Mouse (Mus musculus) right cerebral cortex, adult 2 months (tissue): ENCODE results near the gene Map4k2.

Experiments
- DNase-seq, 2 experiments: peaks; one replicate each; pipeline ENCODE4 v3.0.0; 2021 to 2022; ENCODE audit warnings: low spot score in 2 of 2

Map4k2 gene

GRCm38 (mm10) chr19:6315573-6315972, 25.4 kb upstream of the Map4k2 start:
- DNase-seq = no peak

- no peak for DNase-seq
These were observed 22.8 kb upstream of the Map4k2 start for GRCm38 (mm10) chr19:6318145-6318544.

DNA sequence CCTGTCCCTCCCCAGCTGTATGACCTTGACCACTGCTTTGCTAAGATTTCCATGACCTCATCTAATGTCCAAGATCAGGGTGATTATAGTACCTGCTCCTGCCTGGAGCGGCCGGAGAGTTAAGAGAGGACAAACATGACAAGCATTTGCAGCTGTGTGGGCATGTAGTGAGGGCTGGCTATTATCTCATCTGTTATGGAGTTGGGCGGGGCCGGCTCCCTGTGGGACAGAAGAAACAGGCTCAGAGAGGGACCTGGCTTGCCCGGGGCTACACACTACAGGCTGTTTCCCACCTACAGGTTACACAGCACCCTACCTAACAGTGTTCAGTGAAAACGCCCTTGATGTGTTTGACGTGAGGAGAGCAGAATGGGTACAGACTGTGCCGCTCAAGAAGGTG, 19.6 kb upstream of the Map4k2 start:
- DNase-seq = no peak

DNA sequence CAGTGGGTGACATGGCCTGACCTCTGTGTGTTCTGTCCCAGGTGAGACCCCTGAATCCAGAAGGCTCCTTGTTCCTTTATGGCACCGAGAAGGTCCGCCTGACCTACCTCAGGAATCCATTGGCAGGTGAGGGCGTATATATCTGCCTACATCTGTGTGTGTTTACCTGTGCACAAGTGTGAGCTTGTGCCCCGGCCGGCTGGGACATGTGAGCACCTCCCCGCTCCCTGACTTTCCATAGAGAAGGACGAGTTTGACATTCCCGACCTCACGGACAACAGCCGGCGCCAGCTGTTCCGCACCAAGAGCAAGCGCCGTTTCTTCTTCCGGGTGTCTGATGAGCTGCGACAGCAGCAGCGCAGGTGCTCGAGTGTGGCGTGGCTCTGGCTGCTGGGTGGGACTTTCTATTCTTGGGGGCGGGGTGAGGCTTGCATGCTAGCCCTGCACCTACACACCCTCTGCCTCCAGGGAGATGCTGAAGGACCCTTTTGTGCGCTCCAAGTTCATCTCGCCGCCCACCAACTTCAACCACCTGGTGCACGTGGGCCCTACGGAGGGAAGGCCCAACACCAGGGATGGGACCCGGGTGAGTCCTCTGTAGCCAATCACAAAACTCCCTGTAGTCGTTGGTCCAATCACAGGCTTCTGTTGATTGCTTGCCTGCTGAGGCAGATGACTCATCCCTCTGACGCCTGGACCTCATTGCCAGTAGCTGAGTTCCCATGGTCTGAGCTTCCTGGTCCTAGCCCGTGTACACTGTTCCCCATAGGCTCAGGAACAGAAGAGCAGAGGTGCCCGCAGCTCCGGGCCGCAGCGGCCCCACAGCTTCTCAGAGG, 18.9 kb upstream of the Map4k2 start:
- DNase-seq = no peak

GRCm38 (mm10) chr19:6324751-6325150, 16.2 kb upstream of the Map4k2 start:
- no peak for DNase-seq

DNA sequence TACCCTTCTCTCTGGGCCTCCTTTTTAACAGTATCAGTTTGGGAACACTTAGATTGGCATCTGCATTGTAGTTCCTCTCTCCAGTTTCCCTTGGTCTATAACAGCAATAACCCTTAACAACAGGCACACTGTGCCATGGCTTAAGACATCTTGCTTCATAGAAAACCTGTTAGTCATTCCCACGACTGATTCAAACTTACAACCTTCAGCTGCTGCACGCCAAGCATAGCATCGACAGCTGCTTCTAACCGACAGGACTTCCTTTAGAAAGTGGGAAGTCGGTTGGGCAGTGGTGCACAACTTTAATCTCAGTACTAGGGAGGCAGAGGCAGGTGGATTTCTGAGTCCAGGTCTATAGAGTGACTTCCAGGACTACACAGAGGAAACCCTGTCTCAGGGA, 9.8 kb upstream of the Map4k2 start:
- DNase-seq = no peak

- peak; percentile 47 to 62 for DNase-seq
These were observed 9.0 kb upstream of the Map4k2 start for GRCm38 (mm10) chr19:6331719-6332516.

GRCm38 (mm10) chr19:6333761-6334595, 7.0 kb upstream of the Map4k2 start:
- DNase-seq = no peak

GRCm38 (mm10) chr19:6334673-6335457, 6.1 kb upstream of the Map4k2 start, which contains the start of gene Men1:
Men1 (plus strand) TSS chr19:6334979.
- DNase-seq = peak; percentile 97

DNA sequence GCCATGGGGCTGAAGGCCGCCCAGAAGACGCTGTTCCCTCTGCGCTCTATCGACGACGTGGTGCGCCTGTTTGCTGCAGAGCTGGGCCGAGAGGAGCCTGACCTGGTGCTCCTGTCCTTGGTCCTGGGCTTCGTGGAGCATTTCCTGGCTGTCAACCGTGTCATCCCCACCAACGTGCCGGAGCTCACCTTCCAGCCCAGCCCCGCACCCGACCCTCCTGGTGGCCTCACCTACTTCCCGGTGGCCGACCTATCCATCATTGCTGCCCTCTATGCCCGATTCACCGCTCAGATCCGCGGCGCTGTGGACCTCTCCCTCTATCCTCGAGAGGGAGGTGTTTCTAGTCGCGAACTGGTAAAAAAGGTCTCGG, 5.5 kb upstream of the Map4k2 start:
- peak in 1 of 2 experiments; percentile 30 for DNase-seq

DNA sequence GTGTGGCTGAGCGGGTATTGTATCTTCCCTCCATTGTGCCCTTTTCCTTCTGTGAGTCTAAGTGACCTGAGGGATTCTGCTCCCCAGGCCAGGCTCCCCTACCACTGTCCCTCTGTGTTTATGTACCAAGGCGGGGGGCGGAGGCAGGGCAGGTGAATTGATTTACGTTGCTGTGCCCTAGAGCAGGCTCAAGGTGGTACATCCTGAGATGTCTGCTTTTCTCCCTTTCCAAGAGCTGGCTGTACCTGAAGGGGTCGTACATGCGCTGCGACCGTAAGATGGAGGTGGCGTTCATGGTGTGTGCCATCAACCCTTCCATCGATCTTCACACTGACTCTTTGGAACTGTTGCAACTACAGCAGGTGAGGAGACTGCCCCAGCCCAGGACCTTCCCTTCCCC, 4.0 kb upstream of the Map4k2 start:
- no peak for DNase-seq

GRCm38 (mm10) chr19:6338171-6338570, 2.8 kb upstream of the Map4k2 start:
- no peak for DNase-seq

- no peak for DNase-seq
These were observed 2.2 kb upstream of the Map4k2 start for GRCm38 (mm10) chr19:6338716-6339115.

DNA sequence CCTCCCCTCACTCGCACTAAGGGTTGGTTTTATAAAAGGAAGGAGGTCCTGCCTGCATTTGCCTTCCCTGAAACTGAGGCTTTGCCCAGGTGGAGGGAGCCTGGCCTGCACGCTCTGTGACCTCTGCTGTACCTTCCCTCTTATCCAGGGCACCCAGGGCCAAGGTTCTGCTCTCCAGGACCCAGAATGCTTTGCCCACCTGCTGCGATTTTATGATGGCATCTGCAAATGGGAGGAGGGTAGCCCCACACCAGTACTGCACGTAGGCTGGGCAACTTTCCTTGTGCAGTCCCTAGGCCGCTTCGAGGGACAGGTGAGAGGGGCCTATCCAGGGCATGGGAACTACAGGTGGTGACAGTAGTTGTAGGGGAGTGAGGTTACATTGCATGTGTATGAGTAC, 1.7 kb upstream of the Map4k2 start:
- no peak for DNase-seq

DNA sequence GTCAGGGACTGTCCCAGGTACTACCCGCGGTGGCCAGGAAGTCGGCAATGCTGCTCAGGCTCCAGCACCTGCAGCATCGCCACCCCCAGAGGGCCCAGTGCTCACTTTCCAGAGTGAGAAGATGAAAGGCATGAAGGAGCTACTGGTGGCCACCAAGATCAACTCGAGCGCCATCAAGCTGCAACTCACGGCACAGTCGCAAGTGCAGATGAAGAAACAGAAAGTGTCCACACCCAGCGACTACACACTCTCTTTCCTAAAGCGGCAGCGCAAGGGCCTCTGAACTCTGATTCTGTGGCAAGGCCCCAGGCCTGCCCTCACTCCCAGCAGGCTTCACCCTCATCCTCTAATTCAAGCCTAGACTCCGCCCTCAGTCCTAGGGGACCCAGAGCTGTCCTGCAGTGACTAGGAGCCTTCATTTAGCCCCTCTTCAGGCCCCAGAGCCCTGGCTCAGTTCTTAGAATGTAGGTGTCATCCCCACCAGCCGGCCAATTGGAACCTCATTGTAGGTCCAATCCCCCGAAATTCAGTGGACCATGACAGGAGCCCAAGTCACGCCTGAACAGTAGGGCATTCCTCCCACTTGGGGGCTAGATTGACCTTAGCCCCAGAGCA, 938 bp upstream of the Map4k2 start:
- no peak for DNase-seq

GRCm38 (mm10) chr19:6341453-6342077, 630 bp downstream of the Map4k2 start:
- DNase-seq = no peak

GRCm38 (mm10) chr19:6342276-6342933, 1.5 kb downstream of the Map4k2 start:
- DNase-seq = no peak

DNA sequence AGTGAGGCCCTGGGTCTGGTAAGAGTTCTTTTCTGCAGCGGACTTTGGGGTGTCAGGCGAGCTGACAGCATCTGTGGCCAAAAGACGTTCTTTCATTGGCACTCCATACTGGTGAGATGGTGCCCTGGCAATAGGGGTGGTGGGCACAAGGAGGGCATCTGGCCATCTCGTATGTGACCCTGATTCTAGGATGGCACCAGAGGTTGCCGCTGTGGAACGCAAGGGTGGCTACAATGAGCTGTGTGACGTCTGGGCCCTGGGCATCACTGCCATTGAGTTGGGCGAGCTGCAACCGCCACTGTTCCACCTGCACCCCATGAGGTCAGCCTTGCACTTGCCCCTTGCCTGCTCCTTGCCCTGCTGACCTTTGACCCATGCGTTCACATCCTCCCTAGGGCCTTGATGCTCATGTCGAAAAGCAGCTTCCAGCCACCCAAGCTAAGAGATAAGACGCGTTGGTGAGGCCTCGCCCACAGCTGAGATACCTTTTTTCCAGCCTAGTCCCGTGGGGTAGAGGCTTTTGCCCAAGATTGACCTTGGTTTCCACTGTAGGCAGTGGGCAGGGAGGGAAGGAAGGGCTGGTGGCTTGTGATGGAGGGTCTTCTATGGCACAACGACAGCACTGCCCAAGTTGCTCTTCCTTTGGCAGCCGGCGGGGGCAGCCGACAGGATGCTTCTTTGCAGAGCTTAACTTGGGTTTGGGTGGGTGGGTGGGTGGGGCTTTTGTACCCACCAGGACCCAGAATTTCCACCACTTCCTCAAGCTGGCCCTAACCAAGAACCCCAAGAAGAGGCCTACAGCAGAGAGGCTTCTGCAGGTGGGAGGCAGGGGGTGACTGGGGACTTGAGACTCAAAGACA, 2.4 kb downstream of the Map4k2 start:
- DNase-seq = no peak

- no peak for DNase-seq
These were observed 3.1 kb downstream of the Map4k2 start for GRCm38 (mm10) chr19:6343996-6344395.
